Mouse (Mus musculus): ENCODE data around the gene Ythdc1.

Ythdc1 gene

GRCm38 (mm10) chr5:86858336-86858735 lies 54.3 kb downstream of the Ythdc1 start:
- in situ Hi-C loops (cut with MboI; ENCODE audit: unreplicated experiment in 2 of 2), result loop anchor here in 1 of 2 experiments (10.0 kb wide), 1 partner anchor 1536 kb away; no protein-coding TSS in a partner anchor

GRCm38 (mm10) chr5:86871877-86872276 lies 67.9 kb downstream of the Ythdc1 start:
- in situ Hi-C loops (cut with MboI; ENCODE audit: unreplicated experiment in 2 of 2), result no loop called here

Measured in v-Abl transformed pro-B cells (cell line).